Mouse (Mus musculus): ENCODE measurements around the gene Ripor3. TPM values are rescaled to one million over a fixed set of nuclear protein-coding genes. Genes with fewer than 3 reads are reported as not detected.

Ripor3 gene
- polyA plus RNA-seq, 1 experiment from 2014 or later, result 1.4 TPM

DNA sequence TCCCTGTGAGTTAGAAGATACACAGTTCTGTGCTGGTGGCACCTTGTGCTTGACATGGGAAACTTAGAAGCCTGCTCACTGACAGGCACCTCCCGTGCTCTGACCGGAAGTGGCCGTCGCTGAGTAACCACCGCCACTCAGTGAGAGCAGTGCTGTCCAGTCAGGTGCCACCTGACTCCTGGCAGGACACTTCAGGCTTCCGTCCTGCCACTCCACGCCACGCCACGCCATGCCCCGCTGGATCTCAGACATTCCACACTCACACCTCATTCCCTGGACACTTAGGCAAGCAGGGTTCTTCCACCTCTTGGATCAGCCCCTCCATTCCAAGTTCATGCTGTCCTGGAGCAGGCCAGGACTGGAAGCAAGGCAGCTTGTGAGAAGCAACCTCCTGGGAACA, 32.1 kb downstream of the Ripor3 start:
- 69% methylated on average over 10 of the region's 10 CpGs for WGBS (ENCODE audit: insufficient replicate concordance)
- Histone ChIP-seq H3K4me1 (ENCODE audit: insufficient read depth) (peaks cover 39% of the 10 kb centered on the region), H3K27ac (ENCODE audit: low read depth) (no peak overlapping the region), H3K4me3 (ENCODE audit: low read depth, low read length) (no peak overlapping the region), H3K9me3 (ENCODE audit: low read length) (no peaks in the 10 kb centered on the region), H3K27me3 (ENCODE audit: insufficient read depth, low read length) (no peaks in the 10 kb centered on the region), H3K36me3 (replicated peaks; ENCODE audit: insufficient read depth, low read length) (peaks cover 52% of the 10 kb centered on the region), H3K4me2 (ENCODE audit: low read depth, low read length) (no peak overlapping the region), H3K9ac (replicated peaks) (no peak overlapping the region)
- ATAC-seq (no peak), DNase-seq (no peak)
- TF ChIP-seq CTCF (IDR thresholded peaks at IDR 0.05; ENCODE audit: low read depth), result no peak
- TF ChIP-seq EP300 (IDR thresholded peaks at IDR 0.05; ENCODE audit: low read depth), result no peak

DNA sequence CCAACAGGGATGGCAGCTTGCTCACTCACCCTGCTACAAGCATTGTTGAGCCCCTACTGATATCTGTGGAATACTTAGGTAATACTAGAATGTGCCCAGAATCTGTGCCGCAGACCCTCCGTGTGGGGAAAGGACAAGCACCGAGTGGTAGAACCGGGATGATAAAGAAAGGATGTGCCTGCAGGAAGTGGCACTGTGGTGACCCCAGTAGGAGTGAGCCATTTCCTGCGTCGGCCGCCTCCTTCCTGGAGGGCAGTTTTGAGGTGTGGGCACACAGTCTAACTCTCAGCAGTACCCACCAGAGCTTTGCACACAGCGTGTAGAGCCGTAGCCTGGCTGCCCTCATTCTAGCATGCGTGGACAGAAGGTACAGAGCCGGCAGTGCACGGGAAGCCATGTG, 34.7 kb downstream of the Ripor3 start:
- WGBS (ENCODE audit: insufficient replicate concordance), result 52% methylated on average over 12 of the region's 12 CpGs
- no peak; the same call in 1 of the 2 replicates for ATAC-seq

DNA sequence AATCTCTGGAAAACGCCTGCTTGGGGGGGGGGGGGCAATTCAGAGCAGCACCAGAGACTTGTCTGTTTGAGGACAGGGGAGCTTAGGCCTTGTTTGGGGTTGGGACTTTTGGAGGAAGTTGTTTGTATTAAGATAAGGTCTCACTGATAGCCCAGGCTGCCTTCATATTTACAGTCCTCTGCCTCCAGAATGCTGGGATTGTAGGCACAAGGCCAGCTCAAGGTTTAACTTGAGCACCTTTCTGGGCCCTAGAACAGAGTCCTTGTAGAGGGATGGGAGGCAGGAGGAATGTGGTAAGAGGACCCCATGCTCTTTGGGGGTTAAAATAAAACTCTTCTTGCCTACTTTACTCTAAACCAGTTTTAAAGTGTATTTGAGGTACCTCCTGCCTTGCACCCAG, 37.6 kb downstream of the Ripor3 start:
- Histone ChIP-seq H3K36me3 (replicated peaks; ENCODE audit: insufficient read depth, low read length) (peaks cover 73% of the 10 kb centered on the region), H3K27ac (ENCODE audit: low read depth) (peak overlapping the region; percentile 48; the same call in 1 of the 2 replicates), H3K4me1 (ENCODE audit: insufficient read depth) (peaks cover 17% of the 10 kb centered on the region), H3K4me2 (ENCODE audit: low read depth, low read length) (no peak overlapping the region), H3K9me3 (ENCODE audit: low read length) (no peaks in the 10 kb centered on the region), H3K27me3 (ENCODE audit: insufficient read depth, low read length) (no peaks in the 10 kb centered on the region), H3K9ac (replicated peaks) (no peak overlapping the region), H3K4me3 (ENCODE audit: low read depth, low read length) (no peak overlapping the region)
- TF ChIP-seq EP300 (IDR thresholded peaks at IDR 0.05; ENCODE audit: low read depth) (no peak), CTCF (IDR thresholded peaks at IDR 0.05; ENCODE audit: low read depth) (no peak)
- 18% methylated on average over 1 of the region's 1 CpGs for WGBS (ENCODE audit: insufficient replicate concordance)
- ATAC-seq (no peak), DNase-seq (no peak)

More for the DNA sequence above, 34.7 kb downstream of the Ripor3 start:
- Histone ChIP-seq H3K9ac (replicated peaks) (no peak overlapping the region), H3K4me3 (ENCODE audit: low read depth, low read length) (no peak overlapping the region), H3K4me2 (ENCODE audit: low read depth, low read length) (no peak overlapping the region), H3K9me3 (ENCODE audit: low read length) (no peaks in the 10 kb centered on the region), H3K27me3 (ENCODE audit: insufficient read depth, low read length) (no peaks in the 10 kb centered on the region), H3K4me1 (ENCODE audit: insufficient read depth) (peaks cover 40% of the 10 kb centered on the region), H3K36me3 (replicated peaks; ENCODE audit: insufficient read depth, low read length) (peaks cover 59% of the 10 kb centered on the region), H3K27ac (ENCODE audit: low read depth) (no peak overlapping the region)
- TF ChIP-seq CTCF (IDR thresholded peaks at IDR 0.05; ENCODE audit: low read depth) (no peak), EP300 (IDR thresholded peaks at IDR 0.05; ENCODE audit: low read depth) (no peak)
- DNase-seq, result no peak

DNA sequence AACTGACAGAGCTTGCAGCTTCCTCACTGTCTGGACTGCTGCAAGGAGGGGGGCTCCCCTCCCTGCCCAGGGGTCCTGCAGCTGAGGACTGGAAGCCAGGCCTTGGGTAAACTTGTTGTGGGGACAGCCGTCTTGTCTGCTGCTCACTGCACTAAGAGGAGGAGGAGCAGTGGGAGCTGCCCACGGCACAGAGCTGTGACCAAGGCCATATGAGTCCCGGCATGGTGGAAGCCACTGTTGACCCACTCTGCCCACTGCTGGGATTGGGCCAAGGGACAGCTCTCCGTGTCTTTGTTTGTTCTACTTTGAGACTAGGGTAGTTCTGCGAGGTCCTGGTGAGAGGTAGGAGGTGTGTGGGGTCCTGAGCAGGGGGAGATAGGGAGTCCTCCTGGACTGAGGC, 38.3 kb downstream of the Ripor3 start:
- H3K36me3 ChIP-seq (replicated peaks; ENCODE audit: insufficient read depth, low read length), result peaks cover 73% of the 10 kb centered on the region

DNA sequence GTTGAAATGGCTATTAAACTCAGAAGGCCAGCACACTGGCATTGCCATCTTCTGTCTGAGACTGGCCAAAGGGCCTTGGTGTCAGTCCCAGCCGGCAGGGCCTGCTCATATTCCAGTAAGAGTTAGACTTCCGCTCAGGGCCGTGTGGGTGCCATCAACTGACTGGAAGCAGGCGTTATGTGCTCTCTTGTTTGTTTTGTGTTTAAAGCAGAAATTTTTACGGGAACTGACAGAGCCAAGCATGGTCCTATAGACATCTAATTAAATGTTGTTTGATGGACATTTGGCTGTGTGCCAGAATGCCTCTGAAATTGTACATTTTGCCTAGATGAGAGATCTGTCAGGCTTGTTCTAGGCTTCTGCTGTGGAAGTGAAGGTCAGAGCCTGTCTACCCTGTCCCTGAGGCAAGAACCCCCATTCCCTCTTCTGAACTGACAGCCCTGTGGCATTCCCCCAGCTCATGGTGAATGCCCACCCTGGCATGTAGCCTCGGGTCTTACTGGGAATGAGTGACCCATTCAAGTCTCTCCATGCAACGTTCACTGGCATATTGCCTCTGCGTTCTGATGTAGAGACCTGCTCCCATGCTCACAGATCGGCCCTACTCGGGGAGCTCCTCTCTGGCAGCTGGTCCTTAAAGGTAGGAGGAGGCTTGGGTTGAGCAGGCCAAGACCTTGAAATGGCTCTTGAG, 40.4 kb downstream of the Ripor3 start:
- no peak overlapping the region for H3K27ac ChIP-seq (ENCODE audit: low read depth)
- DNase-seq, result no peak
- no peaks in the 10 kb centered on the region for H3K9me3 ChIP-seq (ENCODE audit: low read length)
- H3K27me3 ChIP-seq (ENCODE audit: insufficient read depth, low read length), result no peaks in the 10 kb centered on the region
- peaks cover 14% of the 10 kb centered on the region for H3K4me1 ChIP-seq (ENCODE audit: insufficient read depth)
- no peak for ATAC-seq
- TF ChIP-seq CTCF (IDR thresholded peaks at IDR 0.05; ENCODE audit: low read depth) (no peak), EP300 (IDR thresholded peaks at IDR 0.05; ENCODE audit: low read depth) (no peak)
- H3K4me2 ChIP-seq (ENCODE audit: low read depth, low read length), result no peak overlapping the region
- H3K36me3 ChIP-seq (replicated peaks; ENCODE audit: insufficient read depth, low read length), result peaks cover 73% of the 10 kb centered on the region
- no peak overlapping the region for H3K9ac ChIP-seq (replicated peaks)
- WGBS (ENCODE audit: insufficient replicate concordance), result 81% methylated on average over 10 of the region's 10 CpGs
- H3K4me3 ChIP-seq (ENCODE audit: low read depth, low read length), result no peak overlapping the region

More for the DNA sequence above, 38.3 kb downstream of the Ripor3 start:
- no peak overlapping the region for H3K9ac ChIP-seq (replicated peaks)
- H3K4me3 ChIP-seq (ENCODE audit: low read depth, low read length), result no peak overlapping the region
- no peaks in the 10 kb centered on the region for H3K9me3 ChIP-seq (ENCODE audit: low read length)
- WGBS (ENCODE audit: insufficient replicate concordance), result 46% methylated on average over 5 of the region's 5 CpGs
- ATAC-seq (peak; percentile 59; the same call in 1 of the 2 replicates), DNase-seq (no peak)
- TF ChIP-seq EP300 (IDR thresholded peaks at IDR 0.05; ENCODE audit: low read depth) (no peak), CTCF (IDR thresholded peaks at IDR 0.05; ENCODE audit: low read depth) (no peak)
- H3K4me1 ChIP-seq (ENCODE audit: insufficient read depth), result peaks cover 17% of the 10 kb centered on the region
- H3K27me3 ChIP-seq (ENCODE audit: insufficient read depth, low read length), result no peaks in the 10 kb centered on the region
- H3K27ac ChIP-seq (ENCODE audit: low read depth), result peak overlapping the region; percentile 48; the same call in 1 of the 2 replicates
- no peak overlapping the region for H3K4me2 ChIP-seq (ENCODE audit: low read depth, low read length)

DNA sequence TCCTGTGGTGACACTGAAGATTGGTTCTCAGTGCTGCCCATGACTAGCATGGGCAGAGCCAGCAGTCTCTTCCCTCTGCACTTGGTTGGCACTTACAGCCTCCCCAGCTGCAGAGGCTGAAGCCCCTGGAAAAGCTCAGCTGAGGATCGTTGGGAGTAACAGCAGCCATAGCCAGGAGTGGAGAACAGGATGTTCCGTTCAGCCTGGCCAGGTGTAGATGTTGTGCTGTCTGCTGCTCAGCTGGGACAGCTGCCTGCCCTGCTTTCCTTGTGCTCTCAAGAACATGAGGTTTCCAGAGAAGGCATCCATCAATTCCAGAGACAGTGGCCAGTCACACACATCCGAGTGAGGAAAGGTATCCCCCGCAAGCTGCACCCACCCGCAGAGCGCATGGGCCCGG, 41.9 kb downstream of the Ripor3 start:
- peaks cover 13% of the 10 kb centered on the region for H3K4me1 ChIP-seq (ENCODE audit: insufficient read depth)
- WGBS (ENCODE audit: insufficient replicate concordance), result 93% methylated on average over 7 of the region's 7 CpGs
- TF ChIP-seq CTCF (IDR thresholded peaks at IDR 0.05; ENCODE audit: low read depth) (no peak), EP300 (IDR thresholded peaks at IDR 0.05; ENCODE audit: low read depth) (no peak)
- no peaks in the 10 kb centered on the region for H3K27me3 ChIP-seq (ENCODE audit: insufficient read depth, low read length)
- H3K9ac ChIP-seq (replicated peaks), result no peak overlapping the region
- DNase-seq (no peak), ATAC-seq (no peak)
- H3K9me3 ChIP-seq (ENCODE audit: low read length), result no peaks in the 10 kb centered on the region
- H3K4me3 ChIP-seq (ENCODE audit: low read depth, low read length), result no peak overlapping the region
- no peak overlapping the region for H3K27ac ChIP-seq (ENCODE audit: low read depth)
- no peak overlapping the region for H3K4me2 ChIP-seq (ENCODE audit: low read depth, low read length)
- peaks cover 74% of the 10 kb centered on the region for H3K36me3 ChIP-seq (replicated peaks; ENCODE audit: insufficient read depth, low read length)
